Mouse (Mus musculus) stomach, postnatal 0 days (tissue): ENCODE data around the gene Arhgef28.

Experiments
- CTCF ChIP-seq: IDR thresholded peaks from 2 replicates; pipeline ENCODE4 v1.5.1; 2016; ENCODE audit warnings: antibody characterized with exemption, low read depth, mild to moderate bottlenecking, moderate library complexity
- EP300 ChIP-seq: optimal IDR thresholded peaks from 2 replicates; pipeline ENCODE3; 2016; ENCODE audit warnings: antibody characterized with exemption

DNA sequence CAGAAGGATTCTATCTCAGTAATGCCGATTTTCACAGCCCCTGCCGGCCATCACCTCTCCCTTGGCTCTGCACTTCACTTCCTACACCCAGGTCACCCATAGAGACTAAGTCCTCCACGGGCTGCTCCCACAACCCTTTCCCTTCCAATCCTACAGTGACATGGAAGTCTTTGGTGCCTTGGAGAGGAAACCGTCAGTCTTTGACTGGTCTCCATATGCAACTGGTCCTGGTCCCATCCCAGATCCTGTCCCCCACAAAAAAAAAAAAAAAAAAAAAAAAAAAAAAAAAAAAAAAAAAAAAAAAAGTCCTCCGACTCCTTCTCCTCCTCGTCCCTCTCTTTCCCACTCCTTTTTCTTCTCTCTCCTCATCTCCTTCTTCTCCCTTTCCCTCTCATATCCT is 74.0 kb downstream of the Arhgef28 start:
- TF ChIP-seq CTCF (no peak), EP300 (no peak)
